Mouse (Mus musculus) neural tube, embryonic 13.5 days (tissue): ENCODE measurements around the gene Fbxl3. TPM values are rescaled to one million over a fixed set of nuclear protein-coding genes. Genes with fewer than 3 reads are reported as not detected.

Experiments used
- ATAC-seq: fragments of 200-750 bp; cut with Nextera tagmentation; 2 replicates; pipeline ENCODE4 v1.8.0; 2017; ENCODE audit warnings: low read depth, mild to moderate bottlenecking, moderate TSS enrichment, moderate library complexity
- H3K27ac ChIP-seq: fragments of 300-500 bp; sonication (generic); replicated peaks from 2 replicates; pipeline ENCODE4 v1.5.1; 2015; ENCODE audit warnings: moderate library complexity, mild to moderate bottlenecking, inconsistent platforms
- H3K27me3 ChIP-seq: fragments of 300-500 bp; sonication (generic); 2 replicates; pipeline ENCODE4 v1.6.1; 2015; ENCODE audit warnings: mild to moderate bottlenecking, inconsistent platforms
- H3K36me3 ChIP-seq: fragments of 300-500 bp; sonication (generic); 2 replicates; pipeline ENCODE4 v1.6.1; 2015; ENCODE audit warnings: mild to moderate bottlenecking, inconsistent platforms
- H3K4me1 ChIP-seq: fragments of 300-500 bp; sonication (generic); replicated peaks from 2 replicates; pipeline ENCODE4 v1.6.1; 2015; ENCODE audit warnings: inconsistent platforms
- H3K4me2 ChIP-seq: fragments of 300-500 bp; sonication (generic); 2 replicates; pipeline ENCODE4 v1.6.1; 2015; ENCODE audit warnings: inconsistent platforms, mild to moderate bottlenecking, moderate library complexity
- H3K4me3 ChIP-seq: fragments of 300-500 bp; sonication (generic); 2 replicates; pipeline ENCODE4 v1.5.1; 2015; ENCODE audit warnings: mild to moderate bottlenecking, inconsistent platforms
- H3K9ac ChIP-seq: fragments of 300-500 bp; sonication (generic); 2 replicates; pipeline ENCODE4 v1.6.1; 2015; ENCODE audit warnings: moderate library complexity, mild to moderate bottlenecking, inconsistent platforms
- H3K9me3 ChIP-seq: fragments of 300-500 bp; sonication (generic); 2 replicates; pipeline ENCODE4 v1.6.1; 2016; ENCODE audit warnings: inconsistent platforms
- WGBS: fragments of 180-500 bp; shearing (Covaris S2); methylation state at CpG from one replicate; pipeline ENCODE4 v1.1.7; 2015; 5-methylcytosine and 5-hydroxymethylcytosine counted together
- polyA plus RNA-seq: library from polyadenylated mRNA; unstranded; fragments of >200 nt; fragmentation: Nextera tagmentation; extraction: Ambion mirVana; gene quantifications from 2 replicates; pipeline ENCODE4 v1.2.1, GENCODE M21; 2015

Gene Fbxl3
- polyA plus RNA-seq, 1 experiment from 2014 or later: 26.5 TPM

GRCm38 (mm10) chr14:103098587-103099235, 655 bp downstream of the Fbxl3 start:
- Histone ChIP-seq H3K4me1 (peaks cover 45% of the 10 kb centered on the region), H3K27ac (peak overlapping the region; percentile 99), H3K9ac (peak overlapping the region; percentile 98), H3K4me2 (peak overlapping the region; percentile 76), H3K36me3 (peaks cover 11% of the 10 kb centered on the region), H3K4me3 (peak overlapping the region; percentile 85), H3K27me3 (no peaks in the 10 kb centered on the region), H3K9me3 (no peaks in the 10 kb centered on the region)
- under 1% methylated on average over 63 of the region's 86 CpGs for WGBS
- ATAC-seq: peak; percentile 89

- Histone ChIP-seq H3K36me3 (peaks cover 11% of the 10 kb centered on the region), H3K27ac (peak overlapping the region; percentile 99; the same call in 1 of the 2 replicates), H3K4me2 (peak overlapping the region; percentile 76), H3K9me3 (no peaks in the 10 kb centered on the region), H3K4me3 (peak overlapping the region; percentile 85), H3K27me3 (no peaks in the 10 kb centered on the region), H3K4me1 (peaks cover 50% of the 10 kb centered on the region), H3K9ac (peak overlapping the region; percentile 98)
- 0% methylated on average over 2 of the region's 2 CpGs for WGBS
- ATAC-seq: no peak; the same call in 1 of the 2 replicates
Measured at GRCm38 (mm10) chr14:103098213-103098586, 1.2 kb downstream of the Fbxl3 start.

- H3K9ac ChIP-seq: no peak overlapping the region
- no peak overlapping the region for H3K4me3 ChIP-seq
- H3K4me2 ChIP-seq: peak overlapping the region; percentile 76
- 70% methylated on average over 6 of the region's 6 CpGs for WGBS
- H3K9me3 ChIP-seq: no peaks in the 10 kb centered on the region
- no peak overlapping the region for H3K27ac ChIP-seq
- no peaks in the 10 kb centered on the region for H3K27me3 ChIP-seq
- peaks cover 17% of the 10 kb centered on the region for H3K36me3 ChIP-seq
- peaks cover 51% of the 10 kb centered on the region for H3K4me1 ChIP-seq
- no peak for ATAC-seq
Measured at GRCm38 (mm10) chr14:103096621-103097020, 2.7 kb downstream of the Fbxl3 start.

- WGBS: 86% methylated on average over 8 of the region's 8 CpGs
Measured at GRCm38 (mm10) chr14:103095826-103096225, 3.5 kb downstream of the Fbxl3 start.

GRCm38 (mm10) chr14:103095036-103095435, 4.3 kb downstream of the Fbxl3 start:
- 94% methylated on average over 8 of the region's 8 CpGs for WGBS
- Histone ChIP-seq H3K27me3 (no peaks in the 10 kb centered on the region), H3K27ac (no peak overlapping the region), H3K9ac (no peak overlapping the region), H3K4me1 (peaks cover 51% of the 10 kb centered on the region), H3K36me3 (peaks cover 28% of the 10 kb centered on the region), H3K9me3 (no peaks in the 10 kb centered on the region), H3K4me2 (no peak overlapping the region), H3K4me3 (no peak overlapping the region)
- ATAC-seq: no peak

More at GRCm38 (mm10) chr14:103095826-103096225, 3.5 kb downstream of the Fbxl3 start:
- ATAC-seq: no peak
- H3K36me3 ChIP-seq: peaks cover 25% of the 10 kb centered on the region
- H3K9ac ChIP-seq: no peak overlapping the region
- H3K27me3 ChIP-seq: no peaks in the 10 kb centered on the region
- H3K9me3 ChIP-seq: no peaks in the 10 kb centered on the region
- H3K4me3 ChIP-seq: no peak overlapping the region
- H3K4me2 ChIP-seq: no peak overlapping the region
- H3K27ac ChIP-seq: no peak overlapping the region
- H3K4me1 ChIP-seq: peaks cover 51% of the 10 kb centered on the region

GRCm38 (mm10) chr14:103093670-103094069, 5.7 kb downstream of the Fbxl3 start:
- Histone ChIP-seq H3K4me1 (peaks cover 47% of the 10 kb centered on the region), H3K4me3 (no peak overlapping the region), H3K36me3 (peaks cover 37% of the 10 kb centered on the region), H3K27me3 (no peaks in the 10 kb centered on the region), H3K27ac (no peak overlapping the region), H3K9me3 (no peaks in the 10 kb centered on the region), H3K9ac (no peak overlapping the region), H3K4me2 (no peak overlapping the region)
- WGBS: 63% methylated on average over 4 of the region's 4 CpGs
- ATAC-seq: no peak

- Histone ChIP-seq H3K4me1 (peaks cover 47% of the 10 kb centered on the region), H3K4me3 (no peak overlapping the region), H3K4me2 (no peak overlapping the region), H3K27ac (no peak overlapping the region), H3K9ac (no peak overlapping the region), H3K36me3 (peaks cover 42% of the 10 kb centered on the region), H3K9me3 (no peaks in the 10 kb centered on the region), H3K27me3 (no peaks in the 10 kb centered on the region)
- WGBS: 53% methylated on average over 3 of the region's 3 CpGs
- ATAC-seq: no peak
Measured at GRCm38 (mm10) chr14:103093236-103093635, 6.1 kb downstream of the Fbxl3 start.

GRCm38 (mm10) chr14:103088624-103089023, 10.7 kb downstream of the Fbxl3 start:
- 72% methylated on average over 6 of the region's 6 CpGs for WGBS
- 0 out of 2 replicates have a peak, but pooled peaks have one; percentile 23 for ATAC-seq
- Histone ChIP-seq H3K27ac (no peak overlapping the region), H3K4me3 (no peak overlapping the region), H3K27me3 (no peaks in the 10 kb centered on the region), H3K4me2 (no peak overlapping the region), H3K36me3 (peaks cover 65% of the 10 kb centered on the region), H3K9me3 (no peaks in the 10 kb centered on the region), H3K9ac (no peak overlapping the region), H3K4me1 (peaks cover 5% of the 10 kb centered on the region; the same call in 1 of the 2 replicates)

- Histone ChIP-seq H3K27me3 (no peaks in the 10 kb centered on the region), H3K4me2 (no peak overlapping the region), H3K27ac (no peak overlapping the region), H3K4me3 (no peak overlapping the region), H3K36me3 (peaks cover 70% of the 10 kb centered on the region), H3K9ac (no peak overlapping the region), H3K4me1 (no peaks in the 10 kb centered on the region), H3K9me3 (no peaks in the 10 kb centered on the region)
- ATAC-seq: no peak
- 93% methylated on average over 5 of the region's 5 CpGs for WGBS
Measured at GRCm38 (mm10) chr14:103087846-103088245, 11.5 kb downstream of the Fbxl3 start.

GRCm38 (mm10) chr14:103086671-103087324, 12.6 kb downstream of the Fbxl3 start:
- Histone ChIP-seq H3K4me1 (no peaks in the 10 kb centered on the region), H3K9me3 (no peaks in the 10 kb centered on the region), H3K27ac (no peak overlapping the region), H3K36me3 (peaks cover 71% of the 10 kb centered on the region), H3K4me2 (no peak overlapping the region), H3K9ac (no peak overlapping the region), H3K27me3 (no peaks in the 10 kb centered on the region), H3K4me3 (no peak overlapping the region)
- 93% methylated on average over 4 of the region's 4 CpGs for WGBS
- no peak for ATAC-seq

GRCm38 (mm10) chr14:103085840-103086533, 13.4 kb downstream of the Fbxl3 start:
- Histone ChIP-seq H3K36me3 (peaks cover 63% of the 10 kb centered on the region), H3K27me3 (no peaks in the 10 kb centered on the region), H3K27ac (no peak overlapping the region), H3K9me3 (no peaks in the 10 kb centered on the region), H3K4me1 (no peaks in the 10 kb centered on the region), H3K4me2 (no peak overlapping the region), H3K4me3 (no peak overlapping the region), H3K9ac (no peak overlapping the region)
- WGBS: 76% methylated on average over 1 of the region's 1 CpGs
- ATAC-seq: no peak
